Mouse (Mus musculus): ENCODE measurements around the gene Ppp1r14b.

Ppp1r14b gene

DNA sequence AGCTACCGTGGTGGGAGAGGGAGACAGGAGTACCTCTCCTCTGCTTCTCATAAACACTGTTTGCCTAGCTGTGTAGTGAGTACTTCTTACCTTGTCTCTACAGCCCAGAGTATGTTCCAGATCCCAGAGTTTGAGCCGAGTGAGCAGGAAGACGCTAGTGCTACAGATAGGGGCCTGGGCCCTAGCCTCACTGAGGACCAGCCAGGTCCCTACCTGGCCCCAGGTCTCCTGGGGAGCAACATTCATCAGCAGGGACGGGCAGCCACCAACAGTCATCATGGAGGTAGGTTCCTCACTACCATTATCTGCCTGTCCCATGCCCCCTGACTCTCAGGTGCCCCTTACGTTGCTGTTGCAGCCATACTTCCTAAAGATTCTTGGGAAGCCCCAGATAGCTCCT, 32.0 kb upstream of the Ppp1r14b start:
- DNase-seq (ENCODE audit: low read depth) = no peak

DNA sequence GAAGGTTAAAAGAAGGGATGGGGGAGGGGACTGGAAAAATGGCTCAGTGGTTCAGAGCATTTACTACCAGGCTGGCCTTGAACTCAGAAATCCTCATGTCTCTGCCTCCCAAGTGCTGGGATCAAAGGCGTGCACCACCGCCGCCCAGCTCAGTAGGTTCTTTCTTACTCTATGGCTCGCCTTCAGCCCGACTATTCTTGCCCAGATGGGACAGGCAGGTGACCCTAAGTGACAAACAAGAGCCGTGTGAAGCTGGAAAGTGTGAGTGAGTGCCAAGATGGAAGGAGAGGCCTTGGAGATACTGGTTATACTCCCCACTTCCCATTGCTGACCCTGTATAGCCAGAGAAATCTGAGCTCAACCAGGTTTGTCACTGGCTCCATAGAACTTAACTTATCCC, 31.1 kb upstream of the Ppp1r14b start:
- no peak for DNase-seq (ENCODE audit: low read depth)

DNA sequence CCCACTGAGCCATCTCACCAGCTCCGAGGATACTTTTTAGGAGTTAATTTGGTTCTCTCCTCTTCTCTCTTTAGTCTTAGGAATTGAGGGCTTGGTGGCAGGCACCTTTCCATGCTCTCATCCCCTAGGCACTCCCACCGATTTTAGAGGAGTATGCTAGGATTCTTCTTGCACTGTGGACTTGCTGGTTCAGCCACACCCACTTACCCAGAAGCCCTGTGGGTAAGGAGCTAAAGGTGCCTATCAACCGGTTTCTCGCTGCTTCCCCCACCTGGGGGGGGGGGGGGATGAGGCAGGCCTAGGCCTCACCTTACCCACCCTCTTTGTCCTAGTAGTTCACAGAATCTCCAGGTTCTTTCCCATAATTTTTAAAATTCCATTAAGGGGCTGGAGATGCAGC, 27.0 kb upstream of the Ppp1r14b start:
- no peak for DNase-seq (ENCODE audit: low read depth)

DNA sequence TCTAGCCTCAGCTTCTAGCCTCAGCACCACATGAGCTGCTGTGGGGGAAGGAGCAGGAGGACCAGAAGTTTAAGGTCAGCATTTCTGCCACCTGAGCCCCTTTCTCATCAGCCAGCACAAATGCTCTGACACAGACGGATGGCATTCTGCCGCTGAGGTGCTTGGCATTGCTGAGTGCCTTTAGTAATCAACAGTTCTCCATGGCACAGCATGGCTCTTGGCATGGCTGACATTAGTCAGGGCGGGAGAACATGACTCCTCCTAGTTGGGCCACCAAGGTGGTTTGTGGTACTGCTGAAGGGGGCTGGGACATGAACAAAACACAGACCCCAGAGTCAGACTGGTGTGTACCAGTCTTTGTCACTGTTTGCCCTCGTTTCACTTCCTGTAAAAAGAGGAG, 26.6 kb upstream of the Ppp1r14b start:
- no peak for DNase-seq (ENCODE audit: low read depth)

DNA sequence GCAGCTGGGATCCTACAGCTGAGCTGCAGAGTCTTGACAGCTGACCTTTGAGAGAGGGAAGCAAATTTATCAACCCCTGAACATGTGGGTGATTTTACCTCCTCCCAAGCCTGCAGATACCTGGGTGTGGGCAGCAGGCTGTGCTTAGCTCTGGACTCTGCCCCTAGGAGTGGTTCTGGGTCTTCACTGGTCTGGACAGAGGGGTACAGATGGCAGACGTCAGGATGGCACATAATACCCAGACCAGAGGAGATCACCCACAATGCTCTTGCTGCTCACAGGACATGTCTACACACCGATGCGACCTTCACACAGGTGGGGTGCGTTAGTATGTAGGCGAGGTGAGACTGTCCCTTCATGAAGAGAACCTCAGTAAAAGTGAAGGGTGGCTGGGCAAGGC, 25.2 kb upstream of the Ppp1r14b start:
- DNase-seq (ENCODE audit: low read depth) = no peak

DNA sequence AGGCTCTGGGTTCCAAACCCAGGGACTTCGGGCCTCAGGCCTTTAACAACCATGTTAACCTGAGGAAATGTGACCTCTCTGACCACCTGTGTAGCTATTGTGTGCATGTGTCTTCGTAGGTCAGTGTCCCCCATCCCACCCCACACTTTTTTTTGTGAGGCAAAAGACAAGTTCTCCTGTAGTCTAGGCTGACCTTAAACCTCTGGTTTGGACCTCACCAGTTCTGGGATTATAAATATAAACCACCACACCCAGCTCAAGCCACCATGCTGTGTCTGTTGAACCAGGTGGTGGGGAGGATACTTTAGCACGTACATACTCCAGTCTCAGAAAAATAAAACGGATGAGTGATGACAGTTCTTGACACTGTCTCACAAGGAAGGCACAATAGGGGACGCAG, 24.8 kb upstream of the Ppp1r14b start:
- no peak for DNase-seq (ENCODE audit: low read depth)

DNA sequence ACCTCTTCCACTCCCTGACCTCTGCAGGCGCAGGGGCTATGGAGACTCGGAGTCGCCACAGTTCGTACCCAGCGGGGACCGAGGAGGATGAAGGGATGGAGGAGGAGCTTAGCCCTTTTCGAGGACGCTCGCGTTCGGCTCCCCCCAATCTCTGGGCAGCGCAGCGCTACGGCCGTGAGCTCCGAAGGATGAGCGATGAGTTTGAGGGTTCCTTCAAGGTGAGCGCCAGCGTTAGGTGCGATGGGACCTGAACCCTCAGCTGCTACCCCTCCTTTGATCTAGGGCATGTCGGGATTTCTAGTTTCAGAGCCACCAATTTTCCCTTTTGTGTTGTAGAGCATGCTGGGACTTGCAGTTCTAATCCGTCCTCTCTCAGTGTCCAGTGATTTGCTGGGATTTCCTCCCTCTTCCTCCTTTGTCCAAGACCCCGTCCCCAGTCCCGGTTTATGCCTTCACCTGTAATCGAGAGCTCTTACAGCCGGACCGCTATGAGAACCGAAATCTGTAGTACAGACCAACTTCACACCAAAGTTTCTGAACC, 24.1 kb upstream of the Ppp1r14b start:
- peak; percentile 63 for DNase-seq (ENCODE audit: low read depth)

DNA sequence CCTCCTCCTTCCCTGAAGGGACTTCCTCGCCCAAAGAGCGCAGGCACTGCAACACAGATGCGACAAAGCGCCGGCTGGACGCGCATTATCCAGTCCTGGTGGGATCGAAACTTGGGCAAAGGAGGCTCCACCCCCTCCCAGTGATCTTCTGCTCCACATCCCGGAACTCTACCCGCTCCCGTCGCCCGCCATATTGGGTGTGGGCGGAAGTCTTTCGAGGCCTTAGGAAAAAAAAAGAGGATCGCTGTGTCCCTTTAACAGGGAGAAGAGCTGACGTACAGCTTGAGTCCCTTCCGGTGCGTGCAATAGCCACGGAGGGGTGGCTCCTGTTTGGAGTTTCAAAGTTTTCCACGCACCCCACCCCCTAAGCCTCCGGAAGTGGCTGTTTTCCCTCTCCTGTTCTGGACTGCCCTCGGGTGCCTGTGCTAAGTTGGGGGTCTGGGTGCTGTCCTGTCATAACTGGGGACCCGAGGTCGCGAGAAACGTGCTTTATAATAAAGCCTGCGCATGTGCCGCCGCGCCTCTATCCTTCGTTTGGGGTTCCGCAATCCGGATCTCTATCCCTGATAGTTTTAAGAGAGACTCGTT, 23.3 kb upstream of the Ppp1r14b start:
- DNase-seq (ENCODE audit: low read depth) = peak; percentile 96

DNA sequence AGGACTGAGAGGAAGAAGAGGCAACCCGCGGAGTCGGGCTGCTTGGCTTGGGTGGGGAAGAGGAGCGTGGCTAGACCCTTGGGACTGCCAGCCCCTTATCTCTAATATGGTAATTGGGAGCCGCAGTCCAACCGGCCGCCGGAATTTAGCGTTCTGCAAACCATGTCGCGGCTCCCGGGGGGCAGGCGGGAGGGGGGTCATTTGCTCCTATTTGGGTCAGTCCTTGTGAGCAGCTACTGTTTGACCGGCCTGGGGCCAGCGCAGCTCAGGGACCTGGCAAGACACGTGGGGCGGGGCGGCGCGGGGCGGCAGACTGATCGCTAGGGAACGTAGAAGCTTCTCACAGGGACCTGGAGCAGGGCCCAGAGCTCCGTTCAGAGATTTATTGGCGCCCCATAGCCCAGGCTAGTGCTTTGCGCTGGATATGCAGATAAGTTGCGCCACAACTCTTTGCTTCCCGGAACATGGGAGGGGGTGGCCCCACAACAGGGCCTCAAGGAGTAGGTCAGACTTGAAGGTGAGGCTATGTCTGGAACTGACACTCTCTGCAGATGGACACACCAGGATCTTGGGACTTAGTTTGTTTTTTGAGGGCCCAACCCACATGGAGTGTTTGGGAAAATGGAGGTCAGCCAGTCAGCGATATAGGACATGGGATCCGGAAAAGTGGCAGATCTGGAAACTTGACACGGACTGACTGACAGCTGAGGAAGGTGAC, 22.6 kb upstream of the Ppp1r14b start:
- peak; percentile 74 for DNase-seq (ENCODE audit: low read depth)

DNA sequence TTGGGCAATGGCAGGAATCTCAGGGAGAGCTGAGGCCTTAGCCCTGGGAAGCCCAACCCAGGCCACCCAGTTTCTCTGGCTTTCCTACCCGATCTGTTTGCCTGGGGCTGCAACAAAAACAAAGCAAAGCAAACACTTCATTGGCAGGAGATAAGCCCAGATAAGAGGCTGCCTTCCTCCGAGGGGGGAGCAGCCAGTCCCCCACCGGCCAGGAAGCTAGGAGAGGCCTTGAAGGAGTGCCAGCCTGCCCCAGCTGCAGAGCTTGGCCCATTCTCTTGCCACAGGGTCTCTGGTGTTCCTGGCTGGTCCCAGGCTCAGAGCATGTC, 22.1 kb upstream of the Ppp1r14b start:
- DNase-seq (ENCODE audit: low read depth) = peak; percentile 84

DNA sequence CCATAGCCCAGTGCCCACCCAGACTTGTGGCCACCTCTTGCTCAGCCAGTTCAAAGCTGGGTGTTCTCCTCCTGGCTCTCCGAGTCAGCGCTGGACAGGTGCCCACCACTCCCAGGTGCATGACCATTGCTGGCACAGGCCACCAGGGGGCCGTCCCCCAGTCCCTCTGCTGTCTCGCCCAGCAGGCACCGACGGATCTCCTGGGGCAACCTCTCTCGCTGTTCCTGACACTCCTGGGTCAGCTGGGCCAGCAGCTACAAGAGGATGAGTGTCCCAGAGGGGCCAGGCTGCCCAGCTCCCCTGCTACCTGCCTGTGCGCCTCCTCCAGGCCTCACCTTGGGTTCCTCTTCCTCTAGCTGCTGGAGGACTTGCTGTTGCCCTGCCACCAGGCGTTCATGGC, 20.7 kb upstream of the Ppp1r14b start:
- no peak for DNase-seq (ENCODE audit: low read depth)

DNA sequence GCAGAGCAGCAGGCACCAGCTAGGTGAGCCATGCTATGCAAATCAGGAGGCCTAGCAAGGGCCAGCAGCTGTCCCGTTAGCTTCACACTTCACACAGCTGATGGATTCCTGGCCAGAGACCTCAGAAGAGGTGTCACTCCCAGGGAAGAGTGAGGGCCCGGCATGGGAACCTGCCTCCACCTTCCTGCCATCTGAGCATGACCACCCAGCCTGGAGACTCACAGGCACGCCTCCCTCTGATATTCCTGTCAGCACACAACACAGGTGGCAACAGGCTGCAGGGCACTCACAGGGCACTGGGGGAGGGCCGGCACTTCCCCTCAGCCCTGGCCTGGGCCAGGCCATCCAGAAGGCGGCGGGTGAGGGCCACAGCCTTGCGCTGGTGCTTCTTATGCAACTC, 19.3 kb upstream of the Ppp1r14b start:
- no peak for DNase-seq (ENCODE audit: low read depth)

DNA sequence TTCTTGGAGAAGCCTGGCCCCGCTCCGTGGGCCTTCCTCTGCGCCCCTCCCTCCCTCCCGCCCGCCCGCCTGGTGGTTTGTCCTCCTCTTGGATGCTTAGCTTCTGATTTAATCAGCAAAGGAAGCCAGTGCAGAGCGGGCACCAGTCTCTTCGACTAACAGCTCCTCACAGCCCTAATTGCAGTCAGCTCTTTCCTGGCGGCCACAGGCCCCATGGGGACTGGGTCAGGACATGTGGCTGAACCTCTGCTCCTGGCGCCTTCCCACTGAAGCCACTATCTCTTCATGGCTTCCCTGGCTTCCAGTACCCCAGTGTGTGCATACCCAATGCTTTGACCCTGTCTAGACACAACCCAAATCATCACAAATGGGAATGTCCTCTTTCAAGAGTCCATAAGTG, 18.3 kb upstream of the Ppp1r14b start:
- DNase-seq (ENCODE audit: low read depth) = no peak

DNA sequence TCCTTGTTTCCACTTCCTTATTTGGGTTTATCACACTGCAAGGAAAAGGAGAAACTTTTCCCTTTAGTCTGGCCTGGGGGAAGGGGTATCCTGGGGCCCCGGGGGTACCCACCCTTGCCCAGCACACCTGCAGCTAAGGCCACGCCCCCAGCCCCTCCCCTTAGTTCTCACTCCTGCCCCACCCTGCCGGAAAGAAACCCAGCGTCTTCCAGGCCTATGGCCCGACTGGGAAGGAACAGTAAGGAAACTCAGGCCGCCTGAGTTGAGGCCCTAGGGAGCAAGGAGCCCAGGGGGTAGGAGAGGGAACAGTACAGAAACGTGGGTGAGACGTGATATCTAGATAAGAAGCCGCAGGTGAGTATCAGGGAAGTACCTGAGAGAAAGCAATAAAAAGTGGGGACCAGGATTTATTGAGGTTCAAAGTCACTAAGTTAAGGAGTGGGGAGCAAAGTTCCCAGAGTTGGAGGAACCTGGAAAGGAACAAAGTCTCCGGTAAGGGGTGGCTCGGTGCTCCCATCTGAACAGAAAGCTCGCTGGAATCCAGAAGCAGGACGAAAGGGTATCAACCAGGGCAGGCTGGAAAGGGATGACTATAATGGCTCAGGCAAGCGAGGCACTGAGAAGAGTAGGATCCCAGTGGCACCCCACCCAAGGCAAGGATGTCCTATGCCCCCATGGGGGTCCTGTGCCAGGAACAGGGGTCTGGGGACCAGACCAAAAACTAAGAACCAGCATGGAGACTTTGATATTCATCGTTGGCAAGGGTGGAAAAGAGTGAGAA, 6.1 kb upstream of the Ppp1r14b start:
- peak; percentile 36 for DNase-seq (ENCODE audit: low read depth)

DNA sequence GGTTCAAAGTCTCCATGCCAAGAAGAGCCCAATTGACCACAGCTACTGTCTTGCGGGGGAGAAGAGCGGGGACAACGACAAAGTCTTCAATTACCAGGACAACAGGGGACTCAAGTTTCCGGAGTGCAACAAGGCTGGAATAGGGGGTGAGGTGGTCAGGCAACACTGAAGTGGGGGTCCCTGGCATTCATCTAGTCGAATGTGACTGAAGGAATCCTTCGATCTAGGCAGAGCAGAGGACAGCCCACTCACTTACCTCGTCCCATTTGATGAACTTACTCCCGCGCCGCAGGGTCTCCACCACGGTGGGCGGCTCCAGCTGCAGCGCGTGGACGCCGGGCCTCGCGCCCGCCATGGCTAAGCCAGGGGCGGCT, 5.5 kb upstream of the Ppp1r14b start:
- no peak for DNase-seq (ENCODE audit: low read depth)

DNA sequence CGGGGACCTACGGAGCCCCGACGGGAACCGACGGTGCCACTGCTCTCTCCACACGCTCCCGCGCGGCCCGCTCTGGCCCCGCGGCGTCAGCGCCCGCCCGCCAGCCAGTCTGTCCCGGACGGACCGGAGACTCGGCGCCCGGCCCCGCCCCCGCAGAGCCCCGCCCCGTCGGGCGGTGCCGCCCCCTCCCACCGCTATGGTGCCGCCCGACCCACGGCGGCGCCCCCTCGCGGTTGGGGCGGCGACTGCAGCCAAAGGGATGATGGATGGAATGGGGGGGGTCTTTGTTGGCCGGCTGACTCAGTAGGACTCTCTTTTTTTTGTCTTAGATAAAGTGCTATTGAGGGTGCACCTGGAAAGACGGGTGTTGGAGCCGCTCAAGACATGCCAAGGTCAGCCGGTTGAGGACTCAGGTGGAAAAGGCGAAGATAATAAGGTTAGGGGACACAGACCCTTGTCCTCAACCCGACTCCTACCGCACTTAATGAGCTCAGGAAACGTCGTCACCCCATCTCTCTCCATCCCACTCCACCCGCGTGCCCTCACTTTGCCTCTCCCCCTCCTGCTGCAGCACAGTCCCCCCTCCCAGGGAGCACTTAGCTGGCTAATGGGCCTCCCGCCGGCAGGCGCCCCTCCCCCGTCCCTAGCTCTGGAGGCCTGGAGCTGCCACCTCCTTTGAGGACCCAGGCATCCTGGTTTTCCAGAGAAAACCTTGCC, 4.9 kb upstream of the Ppp1r14b start:
- peak; percentile 70 for DNase-seq (ENCODE audit: low read depth)

DNA sequence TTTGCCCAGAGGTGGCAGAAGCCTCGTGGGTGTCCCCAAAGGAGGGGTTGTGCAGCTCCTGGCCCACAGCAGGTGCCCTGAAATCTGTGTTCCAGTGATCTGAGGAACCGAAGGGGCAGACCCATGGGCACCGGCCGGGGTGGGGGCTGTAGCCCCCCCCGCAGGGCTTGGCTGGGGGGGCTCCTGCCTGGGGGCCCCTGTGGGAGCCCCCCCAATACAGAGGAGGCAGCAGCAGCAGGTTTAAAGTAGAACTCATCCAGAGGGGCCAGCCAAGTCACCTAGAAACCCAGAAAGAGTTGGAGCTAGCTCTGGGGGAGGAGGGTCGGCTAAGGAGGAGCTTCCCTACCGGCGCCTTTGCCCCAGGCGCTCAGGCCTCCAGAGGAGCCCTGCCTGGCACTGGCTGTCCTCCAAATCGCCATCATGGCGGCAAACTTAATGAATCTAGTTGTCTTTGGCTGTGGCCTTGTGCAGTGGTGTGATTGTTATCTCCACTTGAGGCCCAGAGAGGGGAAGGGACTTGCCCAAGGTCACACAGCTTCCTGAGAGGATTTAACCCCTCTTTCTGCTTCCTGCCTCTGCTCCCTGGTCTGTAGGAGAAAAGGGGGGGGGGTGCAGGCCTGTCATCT, 4.2 kb upstream of the Ppp1r14b start:
- DNase-seq (ENCODE audit: low read depth) = peak; percentile 84

DNA sequence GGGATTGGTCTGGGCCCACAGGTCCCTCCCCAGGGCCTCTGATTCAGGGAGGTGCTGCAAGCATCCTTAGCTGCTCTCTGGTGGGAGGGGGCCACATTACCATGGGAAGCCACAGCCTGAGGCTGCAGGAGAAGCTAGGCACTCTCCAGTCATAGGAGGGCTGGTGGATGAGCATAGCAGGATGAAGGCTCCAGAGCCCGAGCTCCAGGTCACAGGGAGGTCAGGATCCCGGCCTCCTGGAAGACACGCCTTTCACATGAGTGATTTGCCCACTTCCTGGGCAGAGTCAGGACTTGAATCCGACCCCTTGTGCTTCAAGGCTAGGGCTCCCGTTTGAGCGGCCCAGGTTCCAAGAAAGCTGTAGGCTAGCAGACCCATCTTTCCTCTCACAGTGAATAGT, 3.1 kb upstream of the Ppp1r14b start:
- DNase-seq (ENCODE audit: low read depth) = peak; percentile 35

DNA sequence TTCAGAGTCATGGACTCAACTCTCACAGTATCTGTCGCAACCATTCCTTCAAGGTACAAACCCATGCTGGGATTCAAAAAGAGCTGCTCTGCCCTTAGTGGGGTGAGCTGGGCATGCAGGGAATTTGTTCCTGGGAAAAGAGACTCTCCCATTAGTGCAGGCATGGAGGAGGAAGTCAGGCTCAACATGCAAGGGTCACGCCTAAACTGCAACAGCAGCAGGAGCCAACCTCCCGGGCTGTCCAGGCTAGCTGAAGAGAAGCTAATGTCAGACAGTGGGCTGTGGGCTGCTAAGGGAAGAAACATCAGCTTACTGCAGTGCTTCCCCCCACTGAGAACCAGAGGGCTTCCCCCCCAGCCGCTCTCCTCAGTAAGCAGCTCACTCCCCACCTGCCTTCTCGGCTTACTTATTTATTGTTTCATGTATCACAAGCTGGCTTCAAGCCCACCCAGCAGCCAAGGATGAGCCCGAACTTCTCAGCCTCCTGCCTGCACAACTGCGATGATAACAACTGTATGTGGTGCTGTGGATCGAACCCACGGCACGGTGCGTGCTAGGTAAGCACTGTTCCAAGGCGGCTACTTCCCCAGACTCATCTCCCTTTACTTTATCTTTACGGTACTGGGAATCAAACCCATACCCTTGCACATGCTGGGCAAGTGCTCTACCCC, 2.4 kb upstream of the Ppp1r14b start:
- no peak for DNase-seq (ENCODE audit: low read depth)

DNA sequence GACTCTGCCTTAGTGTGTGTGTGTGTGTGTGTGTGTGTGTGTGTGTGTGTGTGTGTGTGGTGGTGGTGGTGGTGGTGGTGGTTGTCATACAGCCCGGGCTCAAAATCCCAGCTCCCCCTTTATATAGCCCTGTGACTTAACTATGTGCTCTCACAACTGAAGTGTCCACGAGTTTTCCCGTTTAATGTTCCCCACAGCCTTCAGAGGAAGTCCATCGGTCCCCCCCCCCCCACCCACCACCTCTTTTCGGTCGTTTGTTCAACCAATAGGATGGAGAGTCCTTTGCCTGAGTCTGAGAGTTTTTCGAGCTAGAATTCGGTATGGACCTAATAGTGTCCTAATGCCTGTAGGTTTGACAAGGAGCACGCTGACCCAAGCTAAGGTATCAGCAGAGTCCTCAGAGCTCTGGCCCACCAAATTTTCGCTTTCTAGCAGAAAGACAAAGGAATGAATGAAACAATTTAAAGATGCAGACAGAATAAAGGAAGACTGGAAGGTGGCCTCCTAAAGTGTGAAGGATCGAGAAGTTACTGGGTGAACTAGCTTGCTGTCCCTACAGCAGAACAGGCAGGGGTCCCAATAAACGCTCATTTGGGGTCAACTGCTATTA, 1.1 kb upstream of the Ppp1r14b start:
- DNase-seq (ENCODE audit: low read depth) = peak; percentile 74

Data from 416B (cell line).